Mouse (Mus musculus) urinary bladder, adult 18-20 months (tissue): ENCODE measurements around the gene Gpatch11.
A peak's percentile ranks its signal among the peaks of the same experiment; 100 is the strongest.
"Not testable (repeated sequence)": the region's sequence is repeated elsewhere in the genome, so short reads cannot be mapped to it uniquely, and the experiment has no call there.

Experiments used
- DNase-seq, 2 experiments: peaks; one replicate each; pipeline ENCODE4 v3.0.0; 2022; ENCODE audit warnings: low spot score in 2 of 2, mixed read lengths in 2 of 2

Gene Gpatch11

GRCm38 (mm10) chr17:78834856-78835835 lies at the start of gene Gpatch11, which contains the start of gene Heatr5b:
Gene Gpatch11, plus strand, starts transcription at chr17:78835567.
Gene Heatr5b, minus strand, starts transcription at chr17:78835364.
- peak; percentile 89 to 96 for DNase-seq

DNA sequence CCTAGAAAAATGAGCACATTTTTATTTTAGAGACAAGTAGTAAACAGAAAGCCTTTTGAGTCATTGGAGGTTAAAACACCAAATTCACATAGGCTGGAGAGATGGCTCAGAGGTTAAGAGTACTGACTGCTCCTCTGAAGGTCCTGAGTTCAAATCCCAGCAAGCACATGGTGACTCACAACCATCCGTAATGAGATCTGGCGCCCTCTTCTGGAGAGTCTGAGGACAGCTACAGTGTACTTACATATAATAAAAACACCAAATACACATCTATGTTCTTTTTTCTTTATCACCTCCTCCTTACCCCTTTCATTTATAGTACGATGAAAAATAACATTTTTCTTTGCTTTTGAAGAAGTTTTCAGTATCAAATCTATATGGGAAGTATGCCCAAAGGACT lies 47.1 kb upstream of the Gpatch11 start:
- DNase-seq = not testable (repeated sequence)

- DNase-seq = no peak
Observed at GRCm38 (mm10) chr17:78791068-78791689, 44.2 kb upstream of the Gpatch11 start.

DNA sequence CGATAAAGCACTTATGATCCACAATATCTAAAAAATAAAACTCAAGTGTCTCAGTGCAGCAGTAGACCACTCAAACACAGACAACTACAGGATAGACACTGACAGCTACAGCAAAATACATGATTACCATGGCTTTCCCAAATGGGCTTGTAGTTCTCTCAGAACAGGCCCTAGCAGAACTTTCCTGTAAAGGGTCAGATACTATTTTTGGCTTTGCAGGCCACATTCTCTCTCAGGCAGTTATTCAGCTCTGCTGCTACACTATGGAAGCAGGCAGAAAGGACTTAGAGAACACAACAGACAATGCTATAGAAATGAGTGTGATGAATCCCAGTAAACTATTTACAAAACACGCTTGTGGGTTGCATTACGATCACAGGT lies 43.7 kb upstream of the Gpatch11 start:
- no peak for DNase-seq

GRCm38 (mm10) chr17:78792122-78792521 lies 43.2 kb upstream of the Gpatch11 start:
- DNase-seq = no peak

- DNase-seq = no peak
Observed at GRCm38 (mm10) chr17:78794390-78794789, 41.0 kb upstream of the Gpatch11 start.

- no peak for DNase-seq
Observed at GRCm38 (mm10) chr17:78797222-78797621, 38.1 kb upstream of the Gpatch11 start.

- no peak for DNase-seq
Observed at GRCm38 (mm10) chr17:78809019-78809418, 26.3 kb upstream of the Gpatch11 start.

GRCm38 (mm10) chr17:78809582-78809981 lies 25.8 kb upstream of the Gpatch11 start:
- DNase-seq = no peak

DNA sequence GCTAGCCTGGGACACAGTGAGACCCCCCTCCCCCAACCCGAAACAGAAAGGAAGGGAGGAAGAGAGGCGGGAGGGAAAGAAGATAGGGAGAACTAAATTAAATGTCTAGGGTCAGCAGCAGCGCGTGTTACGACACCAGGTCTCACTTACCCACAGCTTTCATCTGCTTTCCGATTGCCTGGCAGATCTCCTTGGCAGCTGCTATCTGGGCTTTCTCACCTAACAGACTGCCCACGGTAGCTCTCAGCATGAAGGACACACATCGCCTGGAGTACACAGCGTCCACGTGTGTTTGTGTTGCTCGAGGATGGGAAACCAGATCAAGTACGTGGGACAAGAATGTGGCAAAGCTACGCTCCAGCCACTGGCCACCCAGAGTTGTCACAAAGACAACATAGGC lies 11.0 kb upstream of the Gpatch11 start:
- no peak for DNase-seq

- no peak for DNase-seq
Observed at GRCm38 (mm10) chr17:78836056-78836455, 689 bp downstream of the Gpatch11 start.

GRCm38 (mm10) chr17:78842271-78842928 lies 7.0 kb downstream of the Gpatch11 start:
- no peak for DNase-seq

DNA sequence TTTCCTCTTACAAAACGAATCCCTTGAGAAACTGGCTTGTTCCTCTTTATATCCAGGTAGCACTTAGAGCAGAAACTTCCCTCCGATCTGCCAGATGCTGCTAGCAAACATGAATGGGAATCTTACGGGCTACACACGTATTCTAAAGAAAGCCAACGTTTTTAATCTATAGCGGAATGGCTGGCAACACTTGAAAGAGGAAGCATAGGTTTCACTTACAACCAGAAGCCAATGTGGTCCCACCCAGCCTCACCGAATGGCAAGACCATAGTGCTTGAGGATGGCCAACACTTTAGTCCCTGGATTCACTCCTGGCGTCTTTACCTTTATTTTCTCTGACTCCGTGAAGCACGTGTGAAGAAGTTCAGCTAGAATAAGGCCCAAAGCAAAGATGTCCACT lies 20.9 kb downstream of the Gpatch11 start:
- DNase-seq = no peak

DNA sequence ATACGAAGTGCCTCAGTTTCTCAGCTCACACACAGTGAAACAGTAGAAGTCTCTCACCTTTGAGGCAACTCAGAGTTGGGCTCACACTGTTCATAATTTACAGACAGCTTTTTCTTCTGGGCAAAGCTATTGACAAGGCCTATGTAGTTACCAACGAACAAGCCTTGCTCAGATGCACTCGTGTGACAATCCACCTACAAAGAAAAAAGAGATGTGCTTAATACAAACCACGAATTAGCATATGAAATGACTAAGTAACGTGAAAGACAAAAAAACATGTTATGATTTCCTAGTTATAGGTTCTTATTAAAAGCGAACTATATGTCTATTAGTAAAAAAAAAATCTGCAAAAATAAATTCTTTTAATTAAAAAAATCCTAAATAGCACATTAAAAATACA lies 38.5 kb downstream of the Gpatch11 start:
- DNase-seq = no peak

GRCm38 (mm10) chr17:78881878-78882304 lies 46.5 kb downstream of the Gpatch11 start:
- no peak for DNase-seq

- peak; percentile 82 to 83 for DNase-seq
Observed at GRCm38 (mm10) chr17:78882401-78883112, 47.2 kb downstream of the Gpatch11 start, which contains the start of gene Eif2ak2. Gene Eif2ak2, minus strand, starts transcription at chr17:78882573.

- DNase-seq = no peak
Observed at GRCm38 (mm10) chr17:78883291-78883690, 47.9 kb downstream of the Gpatch11 start.

DNA sequence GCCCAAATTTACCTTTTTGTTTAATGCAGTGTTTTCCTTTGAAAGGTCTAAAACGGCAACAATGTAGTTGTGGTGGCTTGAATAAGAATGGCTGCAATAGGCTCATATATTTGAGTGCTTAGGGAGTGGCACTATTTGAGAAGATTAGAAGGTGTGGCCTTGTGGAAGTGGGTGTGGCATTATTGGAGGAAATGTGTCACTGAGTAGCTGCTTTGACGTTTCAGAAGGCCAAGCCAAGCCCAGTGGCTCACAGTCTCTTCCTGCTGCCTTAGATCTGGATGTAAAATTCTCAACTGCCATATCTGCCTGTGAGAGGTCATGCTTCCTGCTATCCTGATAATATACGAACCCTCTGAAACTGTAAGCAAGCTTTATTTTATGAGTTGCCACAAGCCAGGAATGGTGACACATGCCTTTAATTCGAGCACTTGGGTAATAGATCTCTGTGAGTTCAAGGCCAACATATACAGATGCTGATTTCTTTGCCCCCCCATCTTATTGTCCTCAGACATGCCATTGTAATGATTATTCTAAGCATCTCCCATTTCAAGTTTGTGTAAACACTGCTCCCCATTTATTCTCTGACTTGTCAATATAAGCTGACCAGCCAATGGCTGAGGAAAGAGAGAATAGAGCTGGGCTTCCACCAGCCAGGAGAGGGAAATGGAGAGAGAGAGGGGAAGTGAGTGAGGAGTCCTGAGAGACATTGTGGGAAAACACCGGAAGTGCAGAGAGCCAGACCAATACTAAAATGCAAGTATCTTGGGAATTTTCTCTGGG lies 50.1 kb downstream of the Gpatch11 start:
- DNase-seq = no peak

DNA sequence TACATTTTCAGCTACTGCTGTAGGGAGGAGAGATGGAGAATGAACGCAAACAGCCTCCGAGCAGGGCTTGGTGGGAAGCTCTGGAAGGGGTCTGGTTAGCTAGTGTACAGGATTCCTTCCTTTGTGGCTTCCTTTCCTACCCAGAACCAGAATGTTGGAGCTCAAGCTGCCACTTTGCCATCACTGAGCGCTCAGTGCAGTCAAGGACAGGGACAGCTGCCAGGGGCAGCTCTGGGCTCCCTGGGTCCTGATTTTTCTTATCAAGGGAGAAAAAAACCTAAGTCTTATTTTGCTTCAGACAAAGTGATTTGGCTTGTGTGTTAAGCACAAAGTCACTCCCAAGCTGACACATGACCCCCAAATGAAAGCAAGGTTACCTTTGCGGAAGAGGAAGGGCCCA lies 53.2 kb downstream of the Gpatch11 start:
- DNase-seq = no peak

- no peak for DNase-seq
Observed at GRCm38 (mm10) chr17:78889184-78889583, 53.8 kb downstream of the Gpatch11 start.

DNA sequence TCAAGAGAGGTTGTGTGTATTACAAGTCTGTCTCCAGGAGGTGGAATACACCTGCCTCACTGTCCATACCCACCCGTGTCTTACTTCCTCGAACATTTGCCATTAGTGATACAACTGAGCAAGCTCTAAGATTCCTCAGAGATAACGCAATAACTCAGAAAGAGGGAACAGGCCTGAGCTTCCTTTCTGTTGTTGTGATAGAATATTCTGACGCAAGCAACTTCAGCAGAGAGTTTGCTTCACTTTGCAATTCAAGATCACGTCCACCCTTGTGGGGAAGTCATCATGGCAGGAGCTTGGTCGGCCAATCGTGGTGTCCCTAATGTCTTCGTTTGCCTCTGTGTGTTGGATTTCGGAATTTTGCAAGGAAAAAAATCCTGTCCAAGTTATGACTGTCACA lies 55.7 kb downstream of the Gpatch11 start:
- DNase-seq = no peak
